Mouse (Mus musculus) T-cell, adult 2 months (primary cell): ENCODE data around the gene Cd96.
"Not testable (repeated sequence)": the region's sequence is repeated elsewhere in the genome, so short reads cannot be mapped to it uniquely, and the experiment has no call there.

Source experiments
- DNase-seq: peaks from one replicate; pipeline ENCODE4 v3.0.0; 2022; ENCODE audit warnings: low spot score

The Cd96 gene

GRCm38 (mm10) chr16:46120020-46120419, at the start of gene Cd96:
Gene Cd96 (minus strand): TSS chr16:46120251.
- peak; percentile 77 for DNase-seq

- DNase-seq = no peak
These were observed 46.9 kb upstream of the Cd96 start for GRCm38 (mm10) chr16:46166971-46167370.

- DNase-seq = no peak
These were observed 45.3 kb upstream of the Cd96 start for GRCm38 (mm10) chr16:46165305-46165704.

GRCm38 (mm10) chr16:46154832-46155231, 34.8 kb upstream of the Cd96 start, which contains the start of gene Gm4737:
Gene Gm4737 (minus strand): TSS chr16:46155077.
- DNase-seq = not testable (repeated sequence)

GRCm38 (mm10) chr16:46151141-46151540, 31.1 kb upstream of the Cd96 start:
- DNase-seq = no peak

- no peak for DNase-seq
These were observed 28.8 kb upstream of the Cd96 start for GRCm38 (mm10) chr16:46148661-46149341.

- no peak for DNase-seq
These were observed 26.9 kb upstream of the Cd96 start for GRCm38 (mm10) chr16:46146962-46147361.

GRCm38 (mm10) chr16:46122238-46122637, 2.2 kb upstream of the Cd96 start:
- DNase-seq = no peak

- peak; percentile 51 for DNase-seq
These were observed 1.4 kb upstream of the Cd96 start for GRCm38 (mm10) chr16:46121420-46121819.

- no peak for DNase-seq
These were observed 556 bp upstream of the Cd96 start for GRCm38 (mm10) chr16:46120607-46121006.

- no peak for DNase-seq
These were observed 2.4 kb downstream of the Cd96 start for GRCm38 (mm10) chr16:46117645-46118044.

GRCm38 (mm10) chr16:46114727-46115126, 5.3 kb downstream of the Cd96 start:
- DNase-seq = no peak

- DNase-seq = no peak
These were observed 10.5 kb downstream of the Cd96 start for GRCm38 (mm10) chr16:46109536-46109935.

- DNase-seq = peak; percentile 16
These were observed 12.6 kb downstream of the Cd96 start for GRCm38 (mm10) chr16:46107431-46107830.

GRCm38 (mm10) chr16:46104491-46104890, 15.6 kb downstream of the Cd96 start:
- peak; percentile 42 for DNase-seq

- no peak for DNase-seq
These were observed 18.3 kb downstream of the Cd96 start for GRCm38 (mm10) chr16:46101748-46102147.

- peak; percentile 38 for DNase-seq
These were observed 19.8 kb downstream of the Cd96 start for GRCm38 (mm10) chr16:46100286-46100685.

- DNase-seq = no peak
These were observed 22.6 kb downstream of the Cd96 start for GRCm38 (mm10) chr16:46097421-46097820.

GRCm38 (mm10) chr16:46094478-46094877, 25.6 kb downstream of the Cd96 start:
- no peak for DNase-seq

- DNase-seq = no peak
These were observed 27.1 kb downstream of the Cd96 start for GRCm38 (mm10) chr16:46092935-46093334.

- no peak for DNase-seq
These were observed 33.1 kb downstream of the Cd96 start for GRCm38 (mm10) chr16:46086874-46087473.

GRCm38 (mm10) chr16:46068000-46068399, 52.1 kb downstream of the Cd96 start:
- DNase-seq = no peak

- no peak for DNase-seq
These were observed 56.8 kb downstream of the Cd96 start for GRCm38 (mm10) chr16:46063278-46063677.

- DNase-seq = no peak
These were observed 73.1 kb downstream of the Cd96 start for GRCm38 (mm10) chr16:46046906-46047305.
